Mouse (Mus musculus) spleen, postnatal 4 days (tissue): Measurements from ENCODE around the gene Ttn.

Experiments
- DNase-seq, 2 experiments: peaks; one replicate each; pipeline ENCODE4 v3.0.0; 2022; ENCODE audit warnings: low spot score in 2 of 2

The Ttn gene

GRCm38 (mm10) chr2:76659419-76659818, 322.9 kb downstream of the Ttn start:
- DNase-seq, result no peak

GRCm38 (mm10) chr2:76658551-76658950, 323.8 kb downstream of the Ttn start:
- no peak for DNase-seq

- no peak for DNase-seq
Observed at GRCm38 (mm10) chr2:76655982-76656381, 326.4 kb downstream of the Ttn start.

- no peak for DNase-seq
Observed at GRCm38 (mm10) chr2:76655444-76655843, 326.9 kb downstream of the Ttn start.

GRCm38 (mm10) chr2:76654646-76655045, 327.7 kb downstream of the Ttn start:
- no peak for DNase-seq
